Comparison of ENCODE assay signal across 13 mouse cellular contexts in the genomic region with DNA sequence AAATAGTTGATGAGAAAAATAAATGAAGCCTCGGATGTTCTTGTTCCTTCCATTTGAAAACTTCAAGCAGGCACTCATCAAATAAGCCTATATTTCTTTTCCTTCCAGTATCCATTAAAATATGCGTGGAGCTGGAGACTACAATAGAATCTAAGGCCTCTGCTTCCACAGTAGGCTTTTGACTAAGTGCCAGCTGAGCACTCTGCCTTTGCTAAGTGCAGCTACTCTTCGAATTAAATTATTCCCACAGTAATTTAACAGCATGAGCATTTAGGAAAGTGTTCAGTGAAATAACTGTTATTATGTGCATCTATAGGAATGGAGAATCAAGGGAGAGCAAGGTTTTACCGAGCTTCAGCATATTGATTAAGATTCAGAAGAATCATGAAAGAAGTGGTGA.
DNase-seq lines count a peak whose midpoint lies in the region; ATAC-seq and TF ChIP-seq lines count a peak whose summit lies in the region.
"Had no signal": no experiment of that assay in that cellular context is flagged by ENCODE, and none has a peak within 500 bp of the region (broad histone marks: within the 10 kb centered on the region; RNA-seq: fewer than 3 reads in every experiment).

No protein-coding gene starts in this region.

- 56% methylated on average over 4 of the region's 4 CpGs for WGBS in kidney, postnatal 0 days
- 12% methylated on average over 4 of the region's 4 CpGs for WGBS in forebrain, embryonic 15.5 days
- 23% methylated on average over 4 of the region's 4 CpGs for WGBS in midbrain, embryonic 14.5 days
- WGBS in kidney, embryonic 16.5 days, result 60% methylated on average over 4 of the region's 4 CpGs

- H3K4me1 ChIP-seq in kidney, postnatal 0 days (replicated peaks; ENCODE audit: insufficient read depth, low read length), result no peaks in the 10 kb centered on the region
- peaks cover 9% of the 10 kb centered on the region; the same call in 1 of the 2 replicates for H3K4me1 ChIP-seq in forebrain, embryonic 15.5 days
- peaks cover 6% of the 10 kb centered on the region; the same call in 1 of the 2 replicates for H3K4me1 ChIP-seq in midbrain, embryonic 14.5 days (ENCODE audit: control insufficient read depth, insufficient read depth, low read length)
- no peaks in the 10 kb centered on the region for H3K4me1 ChIP-seq in kidney, embryonic 16.5 days (ENCODE audit: insufficient read depth, low read length)
- H3K4me1 ChIP-seq: heart, embryonic 15.5 days; liver, embryonic 15.5 days; megakaryocyte, embryonic 14.5 days had no signal

- no peaks in the 10 kb centered on the region for H3K9me3 ChIP-seq in kidney, postnatal 0 days (replicated peaks; ENCODE audit: low read length)
- no peaks in the 10 kb centered on the region for H3K9me3 ChIP-seq in forebrain, embryonic 15.5 days
- H3K9me3 ChIP-seq in midbrain, embryonic 14.5 days (ENCODE audit: control insufficient read depth, low read length), result no peaks in the 10 kb centered on the region
- H3K9me3 ChIP-seq in kidney, embryonic 16.5 days (ENCODE audit: low read length), result no peaks in the 10 kb centered on the region
- H3K9me3 ChIP-seq: heart, embryonic 15.5 days; liver, embryonic 15.5 days had no signal

- no peak overlapping the region for H3K9ac ChIP-seq in kidney, postnatal 0 days (ENCODE audit: low read depth, low read length)
- no peak overlapping the region for H3K9ac ChIP-seq in forebrain, embryonic 15.5 days (replicated peaks)
- H3K9ac ChIP-seq in midbrain, embryonic 14.5 days (replicated peaks; ENCODE audit: low read length), result no peak overlapping the region
- no peak overlapping the region for H3K9ac ChIP-seq in kidney, embryonic 16.5 days (replicated peaks; ENCODE audit: low read length)
- H3K9ac ChIP-seq: heart, embryonic 15.5 days; liver, embryonic 15.5 days had no signal

- H3K27ac ChIP-seq in kidney, postnatal 0 days, result no peak overlapping the region
- H3K27ac ChIP-seq in forebrain, embryonic 15.5 days (replicated peaks), result peak overlapping the region; percentile 36
- H3K27ac ChIP-seq in midbrain, embryonic 14.5 days (replicated peaks; ENCODE audit: low read depth, low read length), result no peak overlapping the region
- H3K27ac ChIP-seq in kidney, embryonic 16.5 days (ENCODE audit: low read length), result no peak overlapping the region
- H3K27ac ChIP-seq: heart, embryonic 15.5 days; liver, embryonic 15.5 days had no signal

- H3K27me3 ChIP-seq in kidney, postnatal 0 days (ENCODE audit: insufficient read depth, low read length), result no peaks in the 10 kb centered on the region
- no peaks in the 10 kb centered on the region for H3K27me3 ChIP-seq in forebrain, embryonic 15.5 days
- no peaks in the 10 kb centered on the region for H3K27me3 ChIP-seq in midbrain, embryonic 14.5 days (ENCODE audit: control insufficient read depth, insufficient read depth, low read length)
- H3K27me3 ChIP-seq in kidney, embryonic 16.5 days (ENCODE audit: insufficient read depth, low read length), result no peaks in the 10 kb centered on the region
- H3K27me3 ChIP-seq: heart, embryonic 15.5 days; liver, embryonic 15.5 days; megakaryocyte, embryonic 14.5 days had no signal

- TF ChIP-seq CTCF in kidney, postnatal 0 days (IDR thresholded peaks at IDR 0.05; ENCODE audit: low read depth), result no peak

- DNase-seq in kidney, postnatal 0 days (ENCODE audit: low spot score), result peak; percentile 9
- DNase-seq in kidney, adult 11 months, result no peak
- peak; percentile 72 for DNase-seq in brain, adult 2 months (ENCODE audit: low read depth, low spot score)
- DNase-seq in midbrain, embryonic 14.5 days, result peak; percentile 64
- DNase-seq in retina, postnatal 1 day, result no peak
- DNase-seq in spleen, adult 18-20 months, result no peak
- DNase-seq: gastrocnemius, postnatal 14 days; kidney, adult 8-10 months had no signal

- H3K36me3 ChIP-seq in kidney, postnatal 0 days (ENCODE audit: insufficient read depth, low read length), result no peaks in the 10 kb centered on the region
- H3K36me3 ChIP-seq in forebrain, embryonic 15.5 days, result no peaks in the 10 kb centered on the region
- H3K36me3 ChIP-seq in midbrain, embryonic 14.5 days (ENCODE audit: control insufficient read depth, insufficient read depth, low read length), result no peaks in the 10 kb centered on the region
- no peaks in the 10 kb centered on the region for H3K36me3 ChIP-seq in kidney, embryonic 16.5 days (ENCODE audit: insufficient read depth, low read length)
- H3K36me3 ChIP-seq: heart, embryonic 15.5 days; liver, embryonic 15.5 days had no signal

- no peak overlapping the region for H3K4me3 ChIP-seq in kidney, postnatal 0 days (replicated peaks; ENCODE audit: low read depth, low read length)
- H3K4me3 ChIP-seq in forebrain, embryonic 15.5 days, result no peak overlapping the region
- no peak overlapping the region for H3K4me3 ChIP-seq in midbrain, embryonic 14.5 days (replicated peaks; ENCODE audit: low read depth, low read length)
- H3K4me3 ChIP-seq in kidney, embryonic 16.5 days (ENCODE audit: low read length), result no peak overlapping the region
- H3K4me3 ChIP-seq: heart, embryonic 15.5 days; liver, embryonic 15.5 days; megakaryocyte, embryonic 14.5 days had no signal

- ATAC-seq in kidney, postnatal 0 days (replicated peaks; ENCODE audit: low FRiP score, low read depth), result no peak
- ATAC-seq in forebrain, embryonic 15.5 days (replicated peaks), result peak; percentile 89
- ATAC-seq in midbrain, embryonic 14.5 days (ENCODE audit: low FRiP score, low TSS enrichment), result peak; percentile 34; the same call in 1 of the 2 replicates
- no peak for ATAC-seq in kidney, embryonic 16.5 days (ENCODE audit: low FRiP score, low TSS enrichment)

- no peak overlapping the region for H3K4me2 ChIP-seq in kidney, postnatal 0 days (ENCODE audit: low read length)
- H3K4me2 ChIP-seq in forebrain, embryonic 15.5 days (replicated peaks), result no peak overlapping the region
- H3K4me2 ChIP-seq in midbrain, embryonic 14.5 days (ENCODE audit: low read length), result no peak overlapping the region
- H3K4me2 ChIP-seq in kidney, embryonic 16.5 days (replicated peaks; ENCODE audit: low read depth, low read length), result no peak overlapping the region
- H3K4me2 ChIP-seq: heart, embryonic 15.5 days; liver, embryonic 15.5 days had no signal

Comparison
In these comparisons a context has a peak if more than half of its experiments do, and no peak if none do; other contexts are left out.
1. DNase-seq: peak in kidney, postnatal 0 days (single experiment), brain, adult 2 months (single experiment) and midbrain, embryonic 14.5 days (single experiment); none in kidney, adult 11 months (single experiment), retina, postnatal 1 day (single experiment) and spleen, adult 18-20 months (0 of 2).
2. ATAC-seq: peak in forebrain, embryonic 15.5 days (single experiment) and midbrain, embryonic 14.5 days (single experiment); none in kidney, postnatal 0 days (single experiment) and kidney, embryonic 16.5 days (single experiment).